9 mouse cellular contexts compared by ENCODE assay signal in genomic region chr1:132431716-132432115, GRCm38 (mm10). TPM values are rescaled to one million over a fixed set of nuclear protein-coding genes. Genes with fewer than 3 reads are reported as not detected.
DNase-seq lines count a peak whose midpoint lies in the region; TF ChIP-seq lines count a peak whose summit lies in the region.
"Had no signal": no experiment of that assay in that cellular context is flagged by ENCODE, and none has a peak within 500 bp of the region (broad histone marks: within the 10 kb centered on the region; RNA-seq: fewer than 3 reads in every experiment).

No protein-coding gene starts in this region.

- TF ChIP-seq CTCF in left cerebral cortex, adult 2 months (IDR thresholded peaks at IDR 0.05): no peak

- H3K27ac ChIP-seq in left cerebral cortex, adult 2 months: no peak overlapping the region
- H3K27ac ChIP-seq: heart, embryonic 13.5 days had no signal

- intact Hi-C loops in left cerebral cortex, adult 2 months (cut with DNase I): no loop called here

- peak; percentile 55 for DNase-seq in adrenal gland, postnatal 10 days
- no peak for DNase-seq in adrenal gland, adult 8-10 months
- peak; percentile 21 for DNase-seq in lung, postnatal 14 days
- no peak for DNase-seq in lung, postnatal 36 days
- peak; percentile 46 for DNase-seq in gastrocnemius, postnatal 10 days
- peak; percentile 26 to 42 for DNase-seq in left cerebral cortex, adult 2 months (ENCODE audit: extremely low spot score in 1 of 2, low spot score in 2 of 2)
- no peak for DNase-seq in retina, postnatal 1 day
- no peak for DNase-seq in thymus, postnatal 4 days

- no peak overlapping the region for H3K4me3 ChIP-seq in left cerebral cortex, adult 2 months
- H3K4me3 ChIP-seq: heart, embryonic 13.5 days had no signal

RNA-seq across cellular contexts. Expression of gene Dstyk, which starts 14.4 kb away (rescaled TPM):
- total RNA-seq in adrenal gland, postnatal 10 days (2021): 10 to 100 TPM; 18.6 to 25.2 TPM
- total RNA-seq in adrenal gland, adult 8-10 months (2022): 10 to 100 TPM; 24.4 to 39.9 (median 31.1) TPM
- total RNA-seq in gastrocnemius, postnatal 10 days (2021): 10 to 100 TPM; 16.1 to 16.8 TPM
- total RNA-seq in left cerebral cortex, adult 2 months (2021): 10 to 100 TPM; 44.9 to 45.5 TPM

RNA-seq across cellular contexts. Expression of gene Tmcc2, which starts 40.6 kb away (rescaled TPM):
- 10 to 100 TPM; 15.2 to 30.9 TPM for total RNA-seq in adrenal gland, postnatal 10 days (2021)
- total RNA-seq in adrenal gland, adult 8-10 months (2022): 10 to 100 TPM; 10.3 to 13.9 (median 12.1) TPM
- 10 to 100 TPM; 24.8 to 30.7 TPM for total RNA-seq in gastrocnemius, postnatal 10 days (2021)
- 100 to 1,000 TPM; 178 to 192 TPM for total RNA-seq in left cerebral cortex, adult 2 months (2021)

RNA-seq across cellular contexts. Expression of gene Rbbp5, which starts 45.4 kb away (rescaled TPM):
- 10 to 100 TPM; 27.7 to 36.3 TPM for total RNA-seq in adrenal gland, postnatal 10 days (2021)
- total RNA-seq in adrenal gland, adult 8-10 months (2022): 10 to 100 TPM; 32.1 to 49.6 (median 44.7) TPM
- 10 to 100 TPM; 19.6 to 20.3 TPM for total RNA-seq in gastrocnemius, postnatal 10 days (2021)
- 10 to 100 TPM; 55.1 to 62.5 TPM for total RNA-seq in left cerebral cortex, adult 2 months (2021)

Comparison
In these comparisons a context has a peak if more than half of its experiments do, and no peak if none do; other contexts are left out.
1. DNase-seq: peak in adrenal gland, postnatal 10 days (single experiment), lung, postnatal 14 days (single experiment), gastrocnemius, postnatal 10 days (single experiment) and left cerebral cortex, adult 2 months (2 of 2); none in adrenal gland, adult 8-10 months (single experiment), lung, postnatal 36 days (single experiment), retina, postnatal 1 day (single experiment) and thymus, postnatal 4 days (single experiment).
2. RNA of gene Tmcc2, which starts 40.6 kb away (total RNA-seq): 178 to 192 TPM in left cerebral cortex, adult 2 months; 15.2 to 30.9 TPM in adrenal gland, postnatal 10 days, 24.8 to 30.7 TPM in gastrocnemius, postnatal 10 days and 10.3 to 13.9 TPM in adrenal gland, adult 8-10 months; every median in the first group is over 4 times any median in the second.